Mouse (Mus musculus): ENCODE results near the gene Igf1r. TPM values are rescaled to one million over a fixed set of nuclear protein-coding genes. Genes with fewer than 3 reads are reported as not detected.

The Igf1r gene
- polyA plus RNA-seq, 1 experiment from 2014 or later = 4.3 TPM

DNA sequence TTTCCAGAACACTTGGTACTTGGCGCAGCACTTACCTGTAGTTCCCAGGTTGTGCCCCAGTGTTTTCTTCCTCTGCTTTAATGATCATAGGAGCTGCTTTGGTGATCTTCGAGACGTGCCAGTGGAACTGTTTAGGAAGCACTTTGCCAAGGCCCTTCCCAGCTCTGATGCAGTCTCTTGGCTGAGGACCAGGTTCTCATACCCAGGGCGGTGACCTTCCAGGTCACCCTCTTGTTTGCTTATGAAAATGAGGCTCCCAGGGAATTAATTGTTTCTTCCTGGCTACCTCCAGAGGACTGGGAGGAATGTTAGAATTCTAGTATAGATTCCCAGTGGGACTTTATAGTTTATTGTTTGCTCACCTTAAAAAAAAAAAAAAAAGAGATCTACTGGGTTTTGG, 72.0 kb downstream of the Igf1r start:
- no peak overlapping the region for H3K4me3 ChIP-seq (replicated peaks)
- H3K4me2 ChIP-seq = no peak overlapping the region
- H3K27me3 ChIP-seq = no peaks in the 10 kb centered on the region
- no peaks in the 10 kb centered on the region for H3K36me3 ChIP-seq
- no peaks in the 10 kb centered on the region for H3K9me3 ChIP-seq (replicated peaks)
- DNase-seq (no peak), ATAC-seq (ENCODE audit: low read depth) (no peak)
- H3K9ac ChIP-seq = no peak overlapping the region
- no peak overlapping the region for H3K27ac ChIP-seq
- peaks cover 54% of the 10 kb centered on the region for H3K4me1 ChIP-seq (replicated peaks)
- 81% methylated on average over 4 of the region's 4 CpGs for WGBS (ENCODE audit: insufficient replicate concordance)

DNA sequence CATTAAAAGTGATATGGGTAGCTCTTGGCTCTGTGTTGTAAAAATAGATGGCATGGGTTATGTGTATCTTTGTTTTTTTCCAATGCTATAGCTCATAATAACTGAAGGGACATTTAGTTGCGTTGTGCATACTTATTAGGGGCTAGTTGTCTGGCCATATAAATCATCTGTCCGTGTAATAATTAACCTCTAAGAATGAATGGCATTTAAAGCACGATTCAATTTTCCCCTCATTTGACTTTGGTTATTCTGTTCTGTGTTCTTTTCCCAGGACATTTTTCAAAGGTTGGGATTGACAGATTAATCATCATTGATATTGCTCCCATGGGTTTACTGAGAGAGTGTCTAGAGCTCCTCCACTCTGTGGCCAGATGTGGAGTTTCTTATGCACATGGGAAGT, 72.8 kb downstream of the Igf1r start:
- no peaks in the 10 kb centered on the region for H3K36me3 ChIP-seq
- no peak overlapping the region for H3K4me2 ChIP-seq
- H3K4me3 ChIP-seq (replicated peaks) = no peak overlapping the region
- no peaks in the 10 kb centered on the region for H3K9me3 ChIP-seq (replicated peaks)
- no peak overlapping the region for H3K27ac ChIP-seq
- 75% methylated on average over 3 of the region's 3 CpGs for WGBS (ENCODE audit: insufficient replicate concordance)
- peaks cover 57% of the 10 kb centered on the region for H3K4me1 ChIP-seq (replicated peaks)
- no peak overlapping the region for H3K9ac ChIP-seq
- no peaks in the 10 kb centered on the region for H3K27me3 ChIP-seq
- ATAC-seq (ENCODE audit: low read depth) (no peak), DNase-seq (no peak)

DNA sequence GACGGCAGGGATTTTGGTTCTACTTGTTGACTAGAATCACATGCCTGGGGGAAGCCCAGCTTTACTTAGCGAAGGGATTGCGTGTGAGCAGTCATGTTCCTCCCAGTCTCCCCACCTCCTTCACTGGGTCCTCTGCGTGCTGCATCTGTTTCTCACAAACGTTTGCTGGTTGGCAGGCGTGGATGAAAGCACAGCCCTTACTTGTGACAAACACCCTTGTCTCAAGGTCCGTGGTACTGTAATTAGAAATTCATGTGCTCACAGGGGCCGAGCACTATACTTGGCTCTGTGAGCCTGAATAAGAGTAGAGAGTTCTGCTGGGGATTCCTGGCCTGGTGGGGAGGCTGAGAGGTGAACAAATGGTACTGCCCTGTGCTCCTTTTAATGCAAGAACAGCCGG, 73.4 kb downstream of the Igf1r start:
- DNase-seq = no peak
- no peak for ATAC-seq (ENCODE audit: low read depth)
- Histone ChIP-seq H3K9ac (no peak overlapping the region), H3K9me3 (replicated peaks) (no peaks in the 10 kb centered on the region), H3K27me3 (no peaks in the 10 kb centered on the region), H3K4me1 (replicated peaks) (peaks cover 52% of the 10 kb centered on the region), H3K36me3 (no peaks in the 10 kb centered on the region), H3K27ac (no peak overlapping the region), H3K4me3 (replicated peaks) (no peak overlapping the region), H3K4me2 (no peak overlapping the region)
- WGBS (ENCODE audit: insufficient replicate concordance) = 78% methylated on average over 9 of the region's 9 CpGs

DNA sequence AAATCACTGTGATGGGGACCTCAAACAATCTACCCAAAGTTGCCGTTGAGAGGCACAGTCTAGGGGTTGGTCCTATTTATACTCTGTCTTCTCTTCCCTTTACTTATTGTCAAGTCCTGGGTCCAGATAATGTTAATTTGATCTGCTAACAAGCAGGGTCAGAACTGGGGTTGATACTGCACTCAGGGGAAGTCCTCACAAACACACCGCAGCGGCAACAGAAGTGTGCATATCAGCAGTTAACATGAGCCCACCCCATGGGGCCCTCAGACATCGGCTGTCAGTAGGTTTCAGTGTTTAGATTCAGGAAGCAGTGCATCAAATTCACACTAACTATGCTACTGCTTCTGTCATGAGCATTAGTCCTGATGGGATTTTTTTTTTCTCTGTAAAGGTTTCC, 75.5 kb downstream of the Igf1r start:
- Histone ChIP-seq H3K9ac (no peak overlapping the region), H3K4me1 (replicated peaks) (peaks cover 37% of the 10 kb centered on the region), H3K4me2 (peak overlapping the region; percentile 23), H3K27me3 (no peaks in the 10 kb centered on the region), H3K9me3 (replicated peaks) (no peaks in the 10 kb centered on the region), H3K27ac (no peak overlapping the region), H3K36me3 (no peaks in the 10 kb centered on the region), H3K4me3 (replicated peaks) (no peak overlapping the region)
- peak; percentile 83 for ATAC-seq (ENCODE audit: low read depth)
- no peak for DNase-seq
- 13% methylated on average over 4 of the region's 4 CpGs for WGBS (ENCODE audit: insufficient replicate concordance)

DNA sequence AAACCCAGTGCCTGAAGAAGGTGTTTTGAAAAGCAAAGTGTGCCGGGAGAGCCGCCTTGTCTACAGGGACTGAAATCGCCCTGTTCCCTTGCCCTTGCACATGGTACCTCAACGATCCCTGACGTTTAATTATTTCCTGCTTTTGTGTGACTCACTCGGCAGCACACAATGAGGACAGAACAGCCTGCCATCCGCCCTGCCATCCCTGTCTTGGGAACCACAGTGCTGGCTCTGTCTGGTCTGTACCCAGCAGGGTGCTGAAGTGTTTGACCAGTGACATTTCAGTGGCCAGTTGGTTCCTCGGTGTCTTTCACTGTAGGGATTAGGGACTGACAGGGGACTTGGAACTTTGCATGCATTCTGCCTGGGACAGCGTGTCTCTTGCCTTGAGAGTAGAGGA, 78.2 kb downstream of the Igf1r start:
- Histone ChIP-seq H3K9me3 (replicated peaks) (no peaks in the 10 kb centered on the region), H3K4me3 (replicated peaks) (no peak overlapping the region), H3K9ac (no peak overlapping the region), H3K27me3 (no peaks in the 10 kb centered on the region), H3K4me1 (replicated peaks) (peaks cover 40% of the 10 kb centered on the region), H3K36me3 (no peaks in the 10 kb centered on the region), H3K4me2 (no peak overlapping the region), H3K27ac (no peak overlapping the region)
- WGBS (ENCODE audit: insufficient replicate concordance) = 65% methylated on average over 9 of the region's 9 CpGs
- DNase-seq = no peak
- no peak for ATAC-seq (ENCODE audit: low read depth)

DNA sequence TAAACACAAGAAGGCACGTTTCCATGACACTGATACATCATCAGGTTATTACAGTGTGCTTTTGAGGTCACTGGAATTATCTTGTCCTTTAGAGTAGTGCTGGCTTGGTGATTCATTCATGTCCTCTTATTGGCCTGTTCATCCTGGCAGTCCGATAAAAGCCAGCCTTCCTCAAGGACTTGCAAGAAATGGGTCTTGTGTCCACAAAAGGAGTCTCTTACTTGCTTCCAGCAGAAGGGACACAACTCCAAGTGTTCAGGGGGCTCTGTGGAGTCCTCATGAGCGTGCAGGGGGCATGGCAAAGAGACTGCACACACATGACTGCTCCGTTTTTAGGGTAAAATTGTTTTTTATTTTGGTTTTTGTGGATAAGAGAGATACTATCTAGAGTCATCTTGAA, 83.9 kb downstream of the Igf1r start:
- Histone ChIP-seq H3K4me2 (no peak overlapping the region), H3K27ac (no peak overlapping the region), H3K4me3 (replicated peaks) (no peak overlapping the region), H3K9ac (no peak overlapping the region), H3K9me3 (replicated peaks) (no peaks in the 10 kb centered on the region), H3K36me3 (no peaks in the 10 kb centered on the region), H3K4me1 (replicated peaks) (peaks cover 44% of the 10 kb centered on the region), H3K27me3 (no peaks in the 10 kb centered on the region)
- WGBS (ENCODE audit: insufficient replicate concordance) = 62% methylated on average over 4 of the region's 4 CpGs
- ATAC-seq (ENCODE audit: low read depth) = no peak
- DNase-seq = no peak

DNA sequence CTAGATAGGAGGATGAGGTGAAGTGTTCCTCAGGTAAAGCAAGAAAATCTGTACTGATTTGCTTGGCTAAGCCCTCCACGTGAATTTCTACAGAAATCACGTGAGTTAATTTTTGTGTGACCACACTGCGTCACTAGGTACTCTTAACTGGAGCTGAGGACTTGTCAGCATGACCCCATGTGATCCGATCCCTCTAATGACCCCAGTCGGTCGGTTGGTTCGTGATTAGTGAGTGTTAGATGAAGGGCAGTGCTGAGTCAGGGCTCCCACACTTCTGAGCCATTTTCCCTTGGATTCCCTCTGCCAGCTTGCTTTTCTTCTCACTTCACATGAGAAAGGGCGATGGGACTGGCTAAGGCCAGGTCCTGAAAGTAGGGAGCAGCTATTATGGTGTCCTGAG, 86.2 kb downstream of the Igf1r start:
- peak overlapping the region; percentile 7; the same call in 1 of the 2 replicates for H3K27ac ChIP-seq
- H3K4me1 ChIP-seq (replicated peaks) = peaks cover 47% of the 10 kb centered on the region
- 78% methylated on average over 8 of the region's 8 CpGs for WGBS (ENCODE audit: insufficient replicate concordance)
- H3K9me3 ChIP-seq (replicated peaks) = no peaks in the 10 kb centered on the region
- ATAC-seq (ENCODE audit: low read depth) (no peak), DNase-seq (no peak)
- H3K9ac ChIP-seq = no peak overlapping the region
- H3K4me3 ChIP-seq (replicated peaks) = no peak overlapping the region
- H3K27me3 ChIP-seq = no peaks in the 10 kb centered on the region
- H3K36me3 ChIP-seq = no peaks in the 10 kb centered on the region
- H3K4me2 ChIP-seq = no peak overlapping the region

DNA sequence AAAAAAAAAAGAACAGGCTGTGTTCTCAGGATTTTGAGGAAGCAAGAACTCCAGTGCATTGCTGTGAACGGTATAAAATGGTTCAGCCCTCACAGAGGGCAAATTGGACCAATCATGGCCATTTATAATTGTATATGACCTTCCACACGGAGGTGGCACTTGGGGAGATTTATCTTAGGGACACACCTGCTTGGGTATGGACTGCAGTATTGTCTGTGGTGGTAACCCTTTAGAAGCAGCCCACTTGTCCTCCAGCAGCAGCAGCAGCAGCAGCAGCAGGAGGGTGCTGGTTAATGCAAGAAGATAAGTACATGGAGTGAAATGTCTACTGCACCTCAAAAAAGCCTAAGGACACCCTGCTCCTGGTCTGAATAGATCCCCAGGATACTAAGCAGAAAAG, 86.9 kb downstream of the Igf1r start:
- Histone ChIP-seq H3K4me3 (replicated peaks) (no peak overlapping the region), H3K27ac (no peak overlapping the region), H3K9ac (no peak overlapping the region), H3K36me3 (no peaks in the 10 kb centered on the region), H3K4me1 (replicated peaks) (peaks cover 45% of the 10 kb centered on the region), H3K9me3 (replicated peaks) (no peaks in the 10 kb centered on the region), H3K27me3 (no peaks in the 10 kb centered on the region), H3K4me2 (no peak overlapping the region)
- 21% methylated on average over 2 of the region's 2 CpGs for WGBS (ENCODE audit: insufficient replicate concordance)
- peak; percentile 19 for DNase-seq
- peak; percentile 79 for ATAC-seq (ENCODE audit: low read depth)

DNA sequence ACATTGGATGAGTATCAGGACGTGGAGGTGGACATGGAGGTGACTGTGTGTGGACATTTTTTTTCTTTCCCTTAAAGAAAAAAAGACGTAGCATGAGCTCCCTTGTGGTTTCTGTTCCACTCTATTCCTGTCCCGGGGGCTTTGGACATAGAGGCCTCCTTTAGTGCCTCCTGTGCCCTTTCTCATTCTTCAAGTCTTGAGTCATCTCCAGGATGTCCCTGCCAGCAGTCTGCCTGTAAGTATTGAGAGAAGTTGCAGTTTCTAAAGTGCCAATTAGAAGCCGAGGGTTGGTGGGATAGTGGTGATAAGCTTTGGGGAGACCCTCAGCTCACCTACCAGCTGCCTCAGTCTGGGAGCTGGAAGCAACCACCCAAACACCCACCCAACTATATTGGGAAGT, 92.0 kb downstream of the Igf1r start:
- no peaks in the 10 kb centered on the region for H3K36me3 ChIP-seq
- no peaks in the 10 kb centered on the region for H3K27me3 ChIP-seq
- no peaks in the 10 kb centered on the region for H3K9me3 ChIP-seq (replicated peaks)
- no peak overlapping the region for H3K27ac ChIP-seq
- H3K9ac ChIP-seq = no peak overlapping the region
- peaks cover 39% of the 10 kb centered on the region for H3K4me1 ChIP-seq (replicated peaks)
- no peak for ATAC-seq (ENCODE audit: low read depth)
- no peak overlapping the region for H3K4me2 ChIP-seq
- DNase-seq = no peak
- no peak overlapping the region for H3K4me3 ChIP-seq (replicated peaks)
- WGBS (ENCODE audit: insufficient replicate concordance) = 63% methylated on average over 4 of the region's 4 CpGs

DNA sequence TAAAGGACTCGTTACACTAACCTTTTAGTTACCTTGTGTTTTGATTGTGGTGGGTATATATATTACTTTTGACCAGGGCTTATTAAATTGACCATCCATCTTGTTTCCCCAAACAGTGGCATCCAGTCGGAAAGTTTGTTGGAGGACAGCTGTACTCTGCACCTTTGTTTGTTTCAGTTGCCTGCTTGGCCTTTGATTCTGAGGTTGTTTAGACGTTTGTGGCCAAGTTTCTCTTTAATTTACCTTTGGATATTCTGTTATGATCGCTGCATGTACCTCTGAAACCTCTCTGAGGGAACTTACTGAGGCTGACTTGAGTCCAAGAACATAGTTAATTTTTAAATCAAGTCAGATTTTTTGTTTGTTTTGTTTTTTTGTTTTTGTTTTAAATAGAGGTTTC, 94.5 kb downstream of the Igf1r start:
- H3K4me2 ChIP-seq = no peak overlapping the region
- H3K9me3 ChIP-seq (replicated peaks) = no peaks in the 10 kb centered on the region
- peaks cover 20% of the 10 kb centered on the region for H3K4me1 ChIP-seq (replicated peaks)
- no peak overlapping the region for H3K4me3 ChIP-seq (replicated peaks)
- no peaks in the 10 kb centered on the region for H3K27me3 ChIP-seq
- ATAC-seq (ENCODE audit: low read depth) (no peak), DNase-seq (no peak)
- no peak overlapping the region for H3K27ac ChIP-seq
- 72% methylated on average over 4 of the region's 4 CpGs for WGBS (ENCODE audit: insufficient replicate concordance)
- H3K9ac ChIP-seq = no peak overlapping the region
- no peaks in the 10 kb centered on the region for H3K36me3 ChIP-seq

DNA sequence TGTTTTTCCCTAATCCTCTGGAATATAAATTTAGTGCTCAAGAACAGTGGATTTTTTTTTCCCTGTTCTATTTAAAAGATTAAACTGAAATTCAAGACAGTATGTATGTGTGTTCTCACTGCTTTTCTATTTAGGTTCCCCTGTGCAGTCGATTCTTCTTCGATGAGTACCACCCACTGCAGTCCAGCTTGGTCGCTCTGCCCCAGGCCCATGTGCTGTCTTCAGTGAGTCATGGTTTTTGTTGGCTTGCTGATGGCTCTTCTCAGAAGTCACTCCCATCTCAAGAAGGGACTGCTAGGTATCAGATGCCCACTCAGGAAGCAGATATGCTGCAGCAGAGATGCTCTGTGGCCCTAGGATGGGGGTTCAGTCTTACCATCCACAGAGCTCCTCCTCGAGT, 95.9 kb downstream of the Igf1r start:
- DNase-seq (no peak), ATAC-seq (ENCODE audit: low read depth) (no peak)
- Histone ChIP-seq H3K27ac (no peak overlapping the region), H3K4me1 (replicated peaks) (peaks cover 20% of the 10 kb centered on the region), H3K27me3 (no peaks in the 10 kb centered on the region), H3K4me3 (replicated peaks) (no peak overlapping the region), H3K4me2 (no peak overlapping the region), H3K9ac (no peak overlapping the region), H3K36me3 (no peaks in the 10 kb centered on the region), H3K9me3 (replicated peaks) (no peaks in the 10 kb centered on the region)
- 73% methylated on average over 4 of the region's 4 CpGs for WGBS (ENCODE audit: insufficient replicate concordance)

DNA sequence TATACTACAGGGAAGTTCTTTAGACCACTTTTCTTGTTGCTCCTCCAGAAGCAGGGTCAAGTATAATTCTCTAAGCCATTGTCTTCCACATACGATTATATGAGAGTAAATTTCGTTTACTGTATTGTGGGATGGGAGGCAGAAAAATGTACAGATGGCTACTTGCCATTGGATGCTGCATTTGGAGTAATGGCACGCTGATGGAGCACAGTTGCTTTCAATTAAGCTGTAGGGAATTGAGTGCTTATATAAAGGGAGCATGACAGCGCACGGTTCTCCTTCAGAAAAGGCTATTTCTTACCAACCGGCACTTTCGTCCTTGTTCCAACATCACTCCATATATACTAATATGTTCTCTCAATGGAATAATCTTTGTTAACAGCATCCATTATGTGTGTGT, 96.4 kb downstream of the Igf1r start:
- no peaks in the 10 kb centered on the region for H3K9me3 ChIP-seq (replicated peaks)
- peaks cover 22% of the 10 kb centered on the region for H3K4me1 ChIP-seq (replicated peaks)
- DNase-seq (no peak), ATAC-seq (ENCODE audit: low read depth) (no peak)
- no peaks in the 10 kb centered on the region for H3K27me3 ChIP-seq
- H3K9ac ChIP-seq = no peak overlapping the region
- H3K4me3 ChIP-seq (replicated peaks) = no peak overlapping the region
- WGBS (ENCODE audit: insufficient replicate concordance) = 89% methylated on average over 7 of the region's 7 CpGs
- H3K27ac ChIP-seq = no peak overlapping the region
- no peaks in the 10 kb centered on the region for H3K36me3 ChIP-seq
- no peak overlapping the region for H3K4me2 ChIP-seq
